Mouse (Mus musculus) lung, embryonic 16.5 days (tissue): ENCODE results near the gene Lama2. TPM values are rescaled to one million over a fixed set of nuclear protein-coding genes. Genes with fewer than 3 reads are reported as not detected.
"Not testable (repeated sequence)": the region's sequence is repeated elsewhere in the genome, so short reads cannot be mapped to it uniquely, and the experiment has no call there.

ENCODE experiments used
- ATAC-seq: fragments of 200-750 bp; cut with Nextera tagmentation; 2 replicates; pipeline ENCODE4 v1.8.0; 2017; ENCODE audit warnings: low read depth, mild to moderate bottlenecking, moderate library complexity
- H3K27ac ChIP-seq: fragments of 300-500 bp; sonication (generic); 2 replicates; pipeline ENCODE4 v1.5.1; 2014; ENCODE audit warnings: mild to moderate bottlenecking, control low read depth, low read length
- H3K27me3 ChIP-seq: fragments of 300-500 bp; sonication (generic); 2 replicates; pipeline ENCODE4 v1.6.1; 2014; ENCODE audit warnings: low read depth, low read length, mixed read lengths; ENCODE audit not compliant: control insufficient read depth, insufficient read depth
- H3K36me3 ChIP-seq: fragments of 300-500 bp; sonication (generic); 2 replicates; pipeline ENCODE4 v1.6.1; 2014; ENCODE audit warnings: low read length; ENCODE audit not compliant: control insufficient read depth, insufficient read depth
- H3K4me1 ChIP-seq: fragments of 300-500 bp; sonication (generic); replicated peaks from 2 replicates; pipeline ENCODE4 v1.6.1; 2014; ENCODE audit warnings: low read length, mixed read lengths; ENCODE audit not compliant: control insufficient read depth, insufficient read depth
- H3K4me2 ChIP-seq: fragments of 300-500 bp; sonication (generic); 2 replicates; pipeline ENCODE4 v1.6.1; 2014; ENCODE audit warnings: low read depth, low read length, control low read depth
- H3K4me3 ChIP-seq: fragments of 300-500 bp; sonication (generic); 2 replicates; pipeline ENCODE4 v1.5.1; 2014; ENCODE audit warnings: mild to moderate bottlenecking, low read length, control low read depth
- H3K9ac ChIP-seq: fragments of 300-500 bp; sonication (generic); 2 replicates; pipeline ENCODE4 v1.6.1; 2014; ENCODE audit warnings: low read length, control low read depth
- H3K9me3 ChIP-seq: fragments of 300-500 bp; sonication (generic); 2 replicates; pipeline ENCODE4 v1.6.1; 2016; ENCODE audit warnings: low read length; ENCODE audit not compliant: control insufficient read depth
- WGBS: fragments of 180-500 bp; shearing (Covaris S2); extraction: QIAGEN DNeasy Blood & Tissue Kit; methylation state at CpG from one replicate; pipeline ENCODE4 v1.1.7; 2014; 5-methylcytosine and 5-hydroxymethylcytosine counted together
- polyA plus RNA-seq: library from polyadenylated mRNA; unstranded; fragments of >200 nt; fragmentation: Nextera tagmentation; extraction: Ambion mirVana; gene quantifications from 2 replicates; pipeline ENCODE4 v1.2.1, GENCODE M21; 2015

Lama2 gene
- polyA plus RNA-seq, 1 experiment from 2014 or later: 13.6 TPM

DNA sequence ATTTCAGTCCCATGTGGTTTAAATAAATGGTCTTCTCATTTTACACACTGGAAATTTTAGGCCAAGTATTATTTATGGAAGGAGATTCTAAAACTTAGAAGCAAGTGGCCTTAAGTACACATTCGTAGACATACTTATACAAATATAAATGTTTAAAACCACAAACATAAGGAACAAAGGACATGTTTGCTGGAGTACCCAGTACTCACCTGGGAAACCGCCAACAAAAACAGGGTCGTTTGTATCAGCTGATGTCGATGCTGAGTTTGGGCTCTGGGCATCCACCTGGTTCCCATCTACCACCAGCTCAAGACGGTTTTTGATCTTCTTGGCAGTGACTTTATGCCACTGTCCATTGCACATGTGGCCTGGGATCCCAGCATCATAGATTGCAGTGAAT lies 635.5 kb downstream of the Lama2 start:
- 72% methylated on average over 5 of the region's 5 CpGs for WGBS
- ATAC-seq: not testable (repeated sequence)

DNA sequence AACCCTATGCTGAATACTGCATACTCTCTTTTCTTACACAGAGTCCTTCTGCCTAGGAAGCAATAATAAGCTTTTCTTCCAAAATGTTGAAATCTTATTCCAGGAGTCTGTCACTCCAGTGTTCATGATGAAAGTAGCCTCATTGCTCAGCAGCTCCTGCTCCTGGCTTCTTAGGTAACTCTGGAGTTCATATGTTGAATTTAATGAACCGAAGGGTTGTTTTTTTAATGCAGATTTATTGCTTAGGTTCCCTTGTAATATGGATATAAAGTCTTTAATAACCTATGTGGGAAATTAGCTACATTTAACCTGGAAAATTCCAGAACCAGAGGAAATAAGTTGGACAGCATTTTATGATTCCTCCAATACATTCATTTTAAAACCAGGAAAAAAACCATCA lies 636.0 kb downstream of the Lama2 start:
- 86% methylated on average over 1 of the region's 1 CpGs for WGBS

More for the DNA sequence above, 635.5 kb downstream of the Lama2 start:
- not testable (repeated sequence) for H3K4me1 ChIP-seq, H3K9me3 ChIP-seq, H3K4me3 ChIP-seq, H3K4me2 ChIP-seq, H3K27ac ChIP-seq, H3K27me3 ChIP-seq, H3K9ac ChIP-seq, H3K36me3 ChIP-seq

DNA sequence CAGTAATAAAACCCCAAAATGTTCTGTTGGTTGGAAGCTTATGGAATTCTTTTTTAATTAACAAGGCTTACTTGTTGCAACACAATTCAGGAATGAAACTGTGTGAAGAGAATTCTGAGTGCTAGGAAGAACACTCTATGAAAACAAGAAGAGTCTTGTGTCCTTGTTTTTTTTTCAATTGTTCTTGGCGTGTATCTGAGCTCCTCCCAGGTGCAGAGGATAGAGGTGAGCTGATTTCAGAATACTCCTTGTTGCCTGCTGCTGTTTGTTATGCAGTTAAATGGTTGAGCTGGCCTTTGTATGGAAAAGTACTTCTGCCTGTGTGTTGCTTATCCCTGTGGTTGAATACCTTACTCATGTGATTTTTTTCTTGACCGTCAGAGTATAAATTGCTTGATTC lies 636.9 kb downstream of the Lama2 start:
- no peak overlapping the region for H3K4me2 ChIP-seq
- H3K36me3 ChIP-seq: no peaks in the 10 kb centered on the region
- H3K4me3 ChIP-seq: no peak overlapping the region
- H3K4me1 ChIP-seq: no peaks in the 10 kb centered on the region
- H3K27ac ChIP-seq: no peak overlapping the region
- 76% methylated on average over 2 of the region's 2 CpGs for WGBS
- H3K9me3 ChIP-seq: no peaks in the 10 kb centered on the region
- no peak for ATAC-seq
- no peaks in the 10 kb centered on the region for H3K27me3 ChIP-seq
- no peak overlapping the region for H3K9ac ChIP-seq

More for the DNA sequence above, 636.0 kb downstream of the Lama2 start:
- no peaks in the 10 kb centered on the region for H3K4me1 ChIP-seq
- H3K27ac ChIP-seq: no peak overlapping the region
- H3K36me3 ChIP-seq: no peaks in the 10 kb centered on the region
- no peak overlapping the region for H3K4me2 ChIP-seq
- no peak for ATAC-seq
- H3K9me3 ChIP-seq: no peaks in the 10 kb centered on the region
- no peak overlapping the region for H3K4me3 ChIP-seq
- no peak overlapping the region for H3K9ac ChIP-seq
- H3K27me3 ChIP-seq: no peaks in the 10 kb centered on the region

GRCm38 (mm10) chr10:26975372-26975771 lies 644.2 kb downstream of the Lama2 start:
- Histone ChIP-seq H3K27ac (no peak overlapping the region), H3K4me3 (no peak overlapping the region), H3K9ac (no peak overlapping the region), H3K36me3 (no peaks in the 10 kb centered on the region), H3K4me2 (no peak overlapping the region), H3K9me3 (no peaks in the 10 kb centered on the region), H3K27me3 (no peaks in the 10 kb centered on the region), H3K4me1 (no peaks in the 10 kb centered on the region)
- 92% methylated on average over 3 of the region's 3 CpGs for WGBS
- ATAC-seq: no peak

- ATAC-seq: no peak
- Histone ChIP-seq H3K4me1 (no peaks in the 10 kb centered on the region), H3K27ac (no peak overlapping the region), H3K9me3 (no peaks in the 10 kb centered on the region), H3K36me3 (no peaks in the 10 kb centered on the region), H3K9ac (no peak overlapping the region), H3K4me3 (no peak overlapping the region), H3K4me2 (no peak overlapping the region), H3K27me3 (no peaks in the 10 kb centered on the region)
- 63% methylated on average over 1 of the region's 1 CpGs for WGBS
Measured at GRCm38 (mm10) chr10:26974224-26974623, 645.3 kb downstream of the Lama2 start.

DNA sequence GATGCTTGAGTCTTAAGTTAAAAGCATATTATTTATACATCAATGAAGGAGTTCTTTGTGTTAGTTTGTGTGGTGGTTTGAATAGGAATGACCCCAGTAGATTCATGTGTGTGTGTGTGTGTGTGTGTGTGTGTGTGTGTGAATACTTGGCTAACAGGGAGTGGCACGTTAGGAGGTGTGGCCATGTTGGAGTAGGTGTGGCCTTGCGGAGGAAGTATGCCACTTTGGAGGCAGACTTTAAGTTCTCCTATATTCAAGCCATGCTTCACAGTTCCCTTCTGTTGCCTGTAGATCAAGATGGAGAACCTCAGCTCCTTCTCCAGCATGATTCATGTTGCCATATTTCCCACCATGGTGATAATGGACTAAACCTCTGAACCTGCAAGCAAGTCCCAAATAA lies 646.0 kb downstream of the Lama2 start:
- H3K27ac ChIP-seq: no peak overlapping the region
- WGBS: 68% methylated on average over 2 of the region's 2 CpGs
- H3K36me3 ChIP-seq: no peaks in the 10 kb centered on the region
- H3K9me3 ChIP-seq: no peaks in the 10 kb centered on the region
- H3K4me1 ChIP-seq: no peaks in the 10 kb centered on the region
- no peak overlapping the region for H3K4me2 ChIP-seq
- H3K4me3 ChIP-seq: no peak overlapping the region
- H3K9ac ChIP-seq: no peak overlapping the region
- no peaks in the 10 kb centered on the region for H3K27me3 ChIP-seq
- no peak for ATAC-seq

DNA sequence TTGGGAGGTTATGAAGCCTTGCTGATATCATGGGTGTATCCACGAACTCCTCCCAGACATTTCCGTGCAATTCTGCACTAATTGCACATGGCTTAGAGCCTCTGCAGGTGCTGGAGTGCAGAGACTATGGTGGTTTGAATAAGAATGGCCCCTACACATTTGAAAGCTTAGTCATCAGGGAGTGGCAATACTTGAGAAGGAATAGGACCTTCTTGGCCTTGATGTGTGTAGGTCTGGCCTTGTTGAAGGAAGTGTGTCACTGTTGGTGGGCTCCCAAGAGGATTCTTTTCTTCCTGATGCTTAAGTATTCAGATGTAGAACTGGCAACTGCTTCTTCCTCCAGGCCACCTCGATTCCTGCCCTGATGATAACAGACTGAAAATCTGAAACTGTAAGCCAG lies 661.0 kb downstream of the Lama2 start:
- Histone ChIP-seq H3K9me3 (no peaks in the 10 kb centered on the region), H3K27me3 (no peaks in the 10 kb centered on the region), H3K4me3 (no peak overlapping the region), H3K36me3 (no peaks in the 10 kb centered on the region), H3K4me2 (no peak overlapping the region), H3K4me1 (no peaks in the 10 kb centered on the region), H3K9ac (no peak overlapping the region), H3K27ac (no peak overlapping the region)
- ATAC-seq: no peak
- whole genome bisulfite sequencing: 81% methylated on average over 3 of the region's 3 CpGs

DNA sequence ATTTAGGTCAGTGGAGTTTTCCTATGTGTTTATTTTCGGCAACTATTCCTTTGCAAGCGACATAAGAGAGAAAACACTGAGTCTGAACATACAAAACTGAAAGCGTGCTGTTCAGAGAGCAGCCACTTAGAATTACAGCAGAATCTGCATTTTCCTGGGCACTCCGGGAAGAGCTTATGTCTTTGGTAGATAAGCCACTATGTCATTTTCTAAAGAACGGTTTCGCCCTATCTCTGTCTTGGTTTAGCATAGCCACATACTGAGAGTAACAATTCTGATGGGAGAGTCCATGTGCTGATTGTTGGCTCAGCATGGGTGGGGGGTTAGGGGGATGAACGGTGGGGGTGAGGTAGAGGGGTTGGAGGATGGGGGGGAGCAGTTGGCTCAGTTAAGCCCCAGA lies 669.1 kb downstream of the Lama2 start:
- 69% methylated on average over 7 of the region's 7 CpGs for WGBS
- Histone ChIP-seq H3K27me3 (no peaks in the 10 kb centered on the region), H3K4me2 (no peak overlapping the region), H3K4me1 (no peaks in the 10 kb centered on the region), H3K9me3 (no peaks in the 10 kb centered on the region), H3K4me3 (no peak overlapping the region), H3K27ac (no peak overlapping the region), H3K9ac (no peak overlapping the region), H3K36me3 (no peaks in the 10 kb centered on the region)
- ATAC-seq: no peak

DNA sequence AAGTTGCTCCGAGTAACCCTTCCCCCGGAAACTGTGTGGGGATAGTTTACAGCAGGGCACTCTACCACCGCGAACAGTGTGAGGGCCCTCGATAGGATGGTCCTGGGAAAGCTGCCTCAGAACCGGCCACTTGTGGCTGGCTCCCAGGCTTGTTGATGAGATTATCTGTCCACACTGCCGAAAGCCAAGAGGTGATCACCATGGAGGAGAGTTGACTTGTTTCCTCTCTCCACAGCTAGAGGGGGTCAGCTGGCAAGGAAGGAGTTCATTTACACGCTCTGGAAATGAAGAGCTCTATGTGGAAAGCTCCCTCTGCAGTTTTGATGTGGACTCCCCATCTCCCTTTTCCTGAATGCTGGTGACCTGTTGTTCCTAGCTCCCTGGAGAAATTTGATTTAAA lies 669.9 kb downstream of the Lama2 start:
- H3K4me3 ChIP-seq: no peak overlapping the region
- ATAC-seq: no peak
- no peaks in the 10 kb centered on the region for H3K9me3 ChIP-seq
- WGBS: 68% methylated on average over 8 of the region's 8 CpGs
- H3K36me3 ChIP-seq: no peaks in the 10 kb centered on the region
- no peaks in the 10 kb centered on the region for H3K27me3 ChIP-seq
- no peaks in the 10 kb centered on the region for H3K4me1 ChIP-seq
- no peak overlapping the region for H3K27ac ChIP-seq
- H3K4me2 ChIP-seq: no peak overlapping the region
- H3K9ac ChIP-seq: no peak overlapping the region

DNA sequence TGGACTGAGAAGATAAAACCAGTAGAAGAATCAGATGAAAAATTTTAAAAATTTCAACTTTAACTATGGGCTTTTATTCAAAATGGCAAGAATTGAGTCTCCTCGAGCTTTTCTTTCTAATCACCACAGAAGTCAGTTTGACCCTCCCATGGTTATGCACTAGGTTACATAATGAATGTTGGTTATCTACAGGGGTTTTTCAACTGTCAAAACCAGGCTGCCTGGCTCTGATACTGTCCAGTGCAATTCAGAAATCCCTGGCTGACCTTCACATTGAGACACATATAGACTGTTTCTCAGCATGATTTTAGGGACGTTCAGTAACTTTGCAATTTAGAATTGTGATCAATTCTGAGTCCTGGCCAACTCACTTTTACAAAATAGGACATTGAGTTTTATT lies 671.2 kb downstream of the Lama2 start:
- H3K36me3 ChIP-seq: no peaks in the 10 kb centered on the region
- no peak overlapping the region for H3K4me3 ChIP-seq
- H3K4me2 ChIP-seq: no peak overlapping the region
- H3K9me3 ChIP-seq: no peaks in the 10 kb centered on the region
- no peak for ATAC-seq
- no peak overlapping the region for H3K27ac ChIP-seq
- no peaks in the 10 kb centered on the region for H3K27me3 ChIP-seq
- H3K4me1 ChIP-seq: no peaks in the 10 kb centered on the region
- no peak overlapping the region for H3K9ac ChIP-seq
- WGBS: 61% methylated on average over 2 of the region's 2 CpGs
